Comparison of ENCODE assay signal across 9 mouse cellular contexts in the genomic region with DNA sequence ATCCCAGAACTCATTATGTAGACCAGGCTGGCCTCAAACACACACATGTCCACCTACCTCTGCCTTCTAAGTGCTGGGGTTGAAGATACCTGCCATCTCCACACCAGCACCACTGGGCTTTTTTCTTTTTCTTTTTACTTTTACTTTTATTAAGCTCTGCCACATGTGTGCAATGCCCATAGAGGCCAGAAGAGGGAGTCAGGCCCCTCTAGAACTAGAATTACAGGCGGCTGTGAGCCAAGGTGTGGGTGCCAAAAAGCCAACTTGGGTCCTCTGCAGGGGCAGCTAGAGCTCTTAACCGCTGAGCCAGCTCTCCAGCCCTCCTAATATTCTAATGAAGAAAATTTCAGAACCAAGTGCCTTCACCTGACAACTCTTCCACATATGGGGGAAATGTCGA. TPM values are rescaled to one million over a fixed set of nuclear protein-coding genes. Genes with fewer than 3 reads are reported as not detected.
DNase-seq lines count a peak whose midpoint lies in the region; ATAC-seq and TF ChIP-seq lines count a peak whose summit lies in the region.
"Had no signal": no experiment of that assay in that cellular context is flagged by ENCODE, and none has a peak within 500 bp of the region (broad histone marks: within the 10 kb centered on the region; RNA-seq: fewer than 3 reads in every experiment).

No protein-coding gene starts in this region.

- ATAC-seq in kidney, postnatal 0 days (replicated peaks; ENCODE audit: low FRiP score, low read depth): no peak
- ATAC-seq in activated CD4-positive, CD25-positive, alpha-beta regulatory T cell, adult 4 months: no peak
- no peak for ATAC-seq in inflammation-experienced regulatory T-cells, adult 6 months

- DNase-seq in kidney, postnatal 0 days (ENCODE audit: low spot score): peak; percentile 35
- DNase-seq in kidney, adult 11 months: no peak
- peak; percentile 43 for DNase-seq in MN1 (ENCODE audit: low spot score)
- DNase-seq in embryo, embryonic 9.5 days (ENCODE audit: extremely low spot score): peak; percentile 17
- peak; percentile 18 to 23 for DNase-seq in natural killer cell, adult 2 months (ENCODE audit: low spot score in 2 of 2)
- DNase-seq in ovary, adult 18-20 months (ENCODE audit: low spot score): no peak

- no peak overlapping the region for H3K4me2 ChIP-seq in kidney, postnatal 0 days (ENCODE audit: low read length)

- no peaks in the 10 kb centered on the region for H3K36me3 ChIP-seq in kidney, postnatal 0 days (ENCODE audit: insufficient read depth, low read length)
- H3K36me3 ChIP-seq: limb, embryonic 12.5 days had no signal

- 64% methylated on average over 3 of the region's 3 CpGs for WGBS in kidney, postnatal 0 days

- H3K27me3 ChIP-seq in kidney, postnatal 0 days (ENCODE audit: insufficient read depth, low read length): no peaks in the 10 kb centered on the region

- no peak overlapping the region for H3K27ac ChIP-seq in kidney, postnatal 0 days
- H3K27ac ChIP-seq: limb, embryonic 12.5 days had no signal

- H3K4me1 ChIP-seq in kidney, postnatal 0 days (replicated peaks; ENCODE audit: insufficient read depth, low read length): no peaks in the 10 kb centered on the region
- H3K4me1 ChIP-seq: limb, embryonic 12.5 days had no signal

- H3K9ac ChIP-seq in kidney, postnatal 0 days (ENCODE audit: low read depth, low read length): no peak overlapping the region
- H3K9ac ChIP-seq: limb, embryonic 12.5 days had no signal

- peak; percentile 54; the same call in 1 of the 2 replicates for TF ChIP-seq CTCF in kidney, postnatal 0 days (IDR thresholded peaks at IDR 0.05; ENCODE audit: low read depth)

- no peak overlapping the region for H3K4me3 ChIP-seq in kidney, postnatal 0 days (replicated peaks; ENCODE audit: low read depth, low read length)
- H3K4me3 ChIP-seq: limb, embryonic 12.5 days had no signal

- no peaks in the 10 kb centered on the region for H3K9me3 ChIP-seq in kidney, postnatal 0 days (replicated peaks; ENCODE audit: low read length)
- H3K9me3 ChIP-seq: limb, embryonic 12.5 days had no signal

RNA-seq across cellular contexts. Expression of a gene that starts 30.7 kb away (rescaled TPM):
- 126 and 133 TPM in 2 replicates for polyA plus RNA-seq in kidney, postnatal 0 days (2015; fragmentation: Nextera tagmentation; extraction: Ambion mirVana)
- polyA plus RNA-seq in activated CD4-positive, CD25-positive, alpha-beta regulatory T cell, adult 4 months (2017; shearing (Covaris generic)): 100 to 1,000 TPM; 583 to 590 TPM
- 100 to 1,000 TPM; 506 to 623 (median 523) TPM for polyA plus RNA-seq in inflammation-experienced regulatory T-cells, adult 6 months (2017; shearing (Covaris generic))

Comparison
In these comparisons a context has a peak if more than half of its experiments do, and no peak if none do; other contexts are left out.
1. DNase-seq: peak in kidney, postnatal 0 days (single experiment), MN1 (single experiment), embryo, embryonic 9.5 days (single experiment) and natural killer cell, adult 2 months (2 of 2); none in kidney, adult 11 months (single experiment) and ovary, adult 18-20 months (single experiment).